Mouse (Mus musculus): ENCODE measurements at regions not wholly inside any gene's neighbourhood (a gene's known extent, or its start where the extent isn't known, plus 50 kb on each side); places are given as distances from the start of the nearest gene placed in this dataset.

- DNase-seq (ENCODE audit: low read depth, low spot score) = peak; percentile 55
Observed at GRCm38 (mm10) chr16:27783978-27784377, 395.3 kb downstream of the Ccdc50 start.

DNA sequence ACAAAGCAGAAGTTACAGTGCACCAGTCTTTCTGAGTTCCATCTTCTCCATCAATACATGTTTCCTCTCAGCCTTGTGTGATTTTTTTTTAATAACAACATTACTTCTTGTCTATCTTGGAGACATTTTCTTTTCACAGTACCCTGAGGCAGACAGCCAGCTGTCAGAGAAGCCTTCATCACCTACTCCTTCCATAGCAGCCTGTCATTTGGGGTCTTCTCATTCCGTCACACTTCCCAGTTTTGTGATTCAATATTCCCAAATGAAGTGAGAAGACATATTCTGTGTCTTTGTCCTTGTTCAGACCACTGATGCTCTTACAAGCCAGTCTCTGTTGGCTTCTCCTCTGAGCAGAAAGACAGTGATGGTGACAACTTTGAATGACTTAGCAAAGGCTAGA is 404.7 kb downstream of the Ccdc50 start:
- no peak for DNase-seq (ENCODE audit: low read depth, low spot score)

GRCm38 (mm10) chr16:27794907-27795306 is 406.2 kb downstream of the Ccdc50 start:
- DNase-seq (ENCODE audit: low read depth, low spot score) = no peak

- no peak for DNase-seq (ENCODE audit: low read depth, low spot score)
Observed at GRCm38 (mm10) chr16:27796153-27796822, 407.6 kb downstream of the Ccdc50 start.

DNA sequence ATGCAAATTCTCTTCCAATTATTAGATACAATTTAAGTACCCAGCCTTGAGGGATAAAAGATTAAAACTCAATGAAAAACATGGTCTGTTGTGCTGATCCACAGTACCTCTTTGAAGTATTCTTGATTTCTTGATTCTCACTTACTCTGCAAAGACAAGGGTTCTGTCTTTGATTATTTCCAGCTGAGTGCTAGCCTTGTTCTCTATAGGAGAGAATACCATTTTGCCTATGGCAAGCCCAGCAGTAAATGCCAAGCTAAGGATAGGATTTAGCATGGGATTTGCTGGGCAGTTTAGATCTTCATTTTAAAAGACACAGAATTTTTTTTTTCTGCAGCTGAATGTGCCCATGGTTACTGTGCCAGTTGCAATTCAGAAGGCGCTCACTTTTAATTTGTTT is 425.8 kb downstream of the Ccdc50 start:
- no peak for DNase-seq (ENCODE audit: low read depth, low spot score)
